Mouse (Mus musculus) hindbrain, embryonic 14.5 days (tissue): ENCODE measurements around the gene Cd300ld3. TPM values are rescaled to one million over a fixed set of nuclear protein-coding genes. Genes with fewer than 3 reads are reported as not detected.

ENCODE experiments used
- ATAC-seq: fragments of 200-750 bp; cut with Nextera tagmentation; 2 replicates; pipeline ENCODE4 v1.8.0; 2017; ENCODE audit warnings: moderate number of reproducible peaks, mild to moderate bottlenecking, moderate TSS enrichment, moderate library complexity; ENCODE audit not compliant: low FRiP score
- DNase-seq: peaks from one replicate; pipeline ENCODE4 v3.0.0-alpha.2; 2015; ENCODE audit warnings: low spot score
- H3K27ac ChIP-seq: fragments of 300-500 bp; sonication (generic); 2 replicates; pipeline ENCODE4 v1.5.1; 2014; ENCODE audit warnings: mild to moderate bottlenecking, moderate library complexity
- H3K27me3 ChIP-seq: fragments of 300-500 bp; sonication (generic); 2 replicates; pipeline ENCODE4 v1.6.1; 2014; ENCODE audit warnings: mild to moderate bottlenecking, low read length, mixed read lengths; ENCODE audit not compliant: control insufficient read depth, insufficient read depth
- H3K36me3 ChIP-seq: fragments of 300-500 bp; sonication (generic); replicated peaks from 2 replicates; pipeline ENCODE4 v1.6.1; 2014; ENCODE audit not compliant: control insufficient read depth, insufficient read depth
- H3K4me1 ChIP-seq: fragments of 300-500 bp; sonication (generic); replicated peaks from 2 replicates; pipeline ENCODE4 v1.6.1; 2014; ENCODE audit warnings: antibody characterized with exemption, low read length, mixed read lengths; ENCODE audit not compliant: control insufficient read depth, insufficient read depth
- H3K4me2 ChIP-seq: fragments of 300-500 bp; sonication (generic); replicated peaks from 2 replicates; pipeline ENCODE4 v1.6.1; 2014; ENCODE audit warnings: mild to moderate bottlenecking, moderate library complexity
- H3K4me3 ChIP-seq: fragments of 300-500 bp; sonication (generic); replicated peaks from 2 replicates; pipeline ENCODE4 v1.5.1; 2014; ENCODE audit warnings: mild to moderate bottlenecking, low read length
- H3K9ac ChIP-seq: fragments of 300-500 bp; sonication (generic); 2 replicates; pipeline ENCODE4 v1.6.1; 2014
- H3K9me3 ChIP-seq: fragments of 300-500 bp; sonication (generic); 2 replicates; pipeline ENCODE4 v1.6.1; 2016; ENCODE audit warnings: low read length; ENCODE audit not compliant: control insufficient read depth
- WGBS: fragments of 180-500 bp; shearing (Covaris S2); extraction: QIAGEN DNeasy Blood & Tissue Kit; methylation state at CpG from one replicate; pipeline ENCODE4 v1.1.7; 2014; 5-methylcytosine and 5-hydroxymethylcytosine counted together
- polyA plus RNA-seq: library from polyadenylated mRNA; unstranded; fragments of >200 nt; fragmentation: Nextera tagmentation; extraction: Ambion mirVana; gene quantifications from 2 replicates; pipeline ENCODE4 v1.2.1, GENCODE M21; 2014

Cd300ld3 gene
- polyA plus RNA-seq = not detected in 2 replicates

DNA sequence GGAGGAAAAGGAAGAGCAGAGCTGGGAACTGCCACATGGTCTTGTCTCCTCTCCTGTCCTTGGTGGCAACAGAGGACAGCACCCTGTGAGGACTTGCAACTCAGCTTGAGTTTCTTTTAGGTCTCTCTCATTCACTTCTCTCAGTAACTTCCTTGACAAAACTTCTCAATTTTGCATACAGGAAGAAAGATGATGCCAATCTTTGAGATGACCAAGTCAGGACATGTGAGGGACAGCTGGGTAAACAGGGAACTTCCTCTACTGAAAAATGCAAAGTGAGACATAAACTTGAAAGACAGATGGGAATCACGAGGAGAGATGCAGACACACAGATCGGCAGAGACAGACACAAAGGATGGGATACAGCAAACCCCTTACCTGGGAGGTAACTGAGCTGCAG lies at the start of gene Cd300ld3:
Gene Cd300ld3 (minus strand): TSS at position 151 of the 400 bp plus-strand sequence.
- no peak within 1 kb of the TSS for H3K4me2 ChIP-seq
- ATAC-seq (no peak), DNase-seq (no peak)
- 87% methylated on average over 2 of the region's 2 CpGs for WGBS
- no peaks in the 10 kb centered on the region for H3K4me1 ChIP-seq
- H3K27ac ChIP-seq = no peak within 1 kb of the TSS
- no peaks in the 10 kb centered on the region for H3K27me3 ChIP-seq
- no peaks in the 10 kb centered on the region for H3K36me3 ChIP-seq
- no peak within 1 kb of the TSS for H3K4me3 ChIP-seq
- no peaks in the 10 kb centered on the region for H3K9me3 ChIP-seq
- no peak within 1 kb of the TSS for H3K9ac ChIP-seq

DNA sequence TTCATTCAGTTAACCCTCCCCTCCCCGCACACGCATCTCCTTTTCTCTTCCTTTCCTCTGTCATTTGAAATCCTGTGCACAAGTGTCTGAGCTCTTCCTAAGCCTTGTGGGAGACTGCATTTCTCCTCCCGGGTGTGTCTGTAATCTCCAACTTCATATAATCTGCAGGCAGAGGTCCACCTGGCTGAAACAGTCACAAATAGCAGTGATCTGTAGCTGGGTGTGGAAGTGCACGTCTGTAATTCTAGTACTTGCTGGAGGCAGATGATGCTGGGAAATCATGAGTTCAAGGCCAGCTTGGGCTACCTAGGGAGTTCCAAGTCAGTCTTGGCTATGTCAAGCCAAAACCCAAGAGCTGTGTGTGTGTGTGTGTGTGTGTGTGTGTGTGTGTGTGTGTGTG lies 43.9 kb upstream of the Cd300ld3 start:
- Histone ChIP-seq H3K36me3 (no peaks in the 10 kb centered on the region), H3K9me3 (0 out of 2 replicates have a peak, but pooled peaks cover 4% of the 10 kb centered on the region), H3K27me3 (peaks cover 26% of the 10 kb centered on the region), H3K4me2 (peak overlapping the region; percentile 48), H3K27ac (no peak overlapping the region), H3K4me3 (no peak overlapping the region), H3K9ac (no peak overlapping the region), H3K4me1 (0 out of 2 replicates have a peak, but pooled peaks cover 5% of the 10 kb centered on the region)
- ATAC-seq (no peak), DNase-seq (no peak)
- 22% methylated on average over 4 of the region's 4 CpGs for WGBS

DNA sequence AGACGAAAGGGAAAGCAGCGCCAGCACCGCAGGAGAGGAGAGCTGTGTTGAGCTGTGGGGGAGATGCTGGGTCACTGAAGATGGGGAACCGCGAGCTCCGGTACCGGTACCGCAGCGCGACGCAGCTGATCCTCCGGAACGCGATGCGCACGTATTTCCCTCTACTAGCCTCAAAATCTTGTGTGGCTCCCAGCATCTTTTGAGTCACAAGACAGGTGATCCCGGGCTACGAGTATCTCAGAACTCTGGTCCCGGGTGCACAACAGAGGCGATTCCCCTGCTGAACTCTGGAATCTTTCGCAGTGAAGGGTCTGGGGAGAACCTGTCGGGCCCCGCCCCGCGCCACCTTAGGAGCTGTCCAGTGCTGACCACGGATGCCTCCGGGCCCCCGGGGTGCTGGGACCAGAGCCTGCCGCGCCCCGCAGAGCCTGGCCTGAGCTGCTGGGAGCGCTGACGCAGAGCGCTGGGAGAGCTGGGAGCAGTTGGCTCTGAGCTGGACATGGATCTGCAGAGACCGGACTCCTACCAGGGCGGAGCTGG lies 43.2 kb upstream of the Cd300ld3 start, which contains the start of gene Rab37:
Gene Rab37 (plus strand): TSS at position 70 of the 540 bp plus-strand sequence.
- Histone ChIP-seq H3K27ac (no peak within 1 kb of the TSS), H3K36me3 (no peaks in the 10 kb centered on the region), H3K27me3 (peaks cover 26% of the 10 kb centered on the region), H3K9ac (no peak within 1 kb of the TSS), H3K4me2 (peak within 1 kb of the TSS; percentile 48), H3K4me3 (peak within 1 kb of the TSS; percentile 24), H3K9me3 (0 out of 2 replicates have a peak, but pooled peaks cover 4% of the 10 kb centered on the region), H3K4me1 (0 out of 2 replicates have a peak, but pooled peaks cover 5% of the 10 kb centered on the region)
- WGBS = 1% methylated on average over 36 of the region's 36 CpGs
- DNase-seq = no peak
- ATAC-seq = no peak

DNA sequence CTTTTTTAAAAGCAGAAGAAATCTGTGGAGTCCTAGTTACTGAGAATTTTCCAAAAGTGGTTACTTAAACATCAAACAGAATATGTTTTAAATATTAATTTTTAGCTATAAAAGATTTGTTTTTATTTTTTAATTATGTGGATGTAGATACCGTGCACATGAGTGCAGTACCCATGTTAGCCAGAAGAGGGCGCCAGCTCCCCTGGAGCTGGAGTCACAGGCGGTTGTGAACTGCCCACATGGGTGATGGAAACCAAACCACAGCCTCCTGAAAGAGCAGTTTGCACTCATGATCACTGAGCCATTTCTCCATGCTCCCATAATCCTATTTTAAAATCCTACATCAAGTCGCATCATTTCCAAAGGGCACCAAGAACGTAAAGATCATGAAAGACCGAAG lies 41.6 kb upstream of the Cd300ld3 start:
- no peak overlapping the region for H3K4me3 ChIP-seq
- no peak for DNase-seq
- H3K4me1 ChIP-seq = 0 out of 2 replicates have a peak, but pooled peaks cover 5% of the 10 kb centered on the region
- H3K4me2 ChIP-seq = no peak overlapping the region
- H3K27me3 ChIP-seq = peaks cover 26% of the 10 kb centered on the region
- no peak overlapping the region for H3K27ac ChIP-seq
- H3K9ac ChIP-seq = no peak overlapping the region
- H3K36me3 ChIP-seq = no peaks in the 10 kb centered on the region
- H3K9me3 ChIP-seq = 0 out of 2 replicates have a peak, but pooled peaks cover 4% of the 10 kb centered on the region
- no peak for ATAC-seq
- WGBS = 66% methylated on average over 6 of the region's 6 CpGs

DNA sequence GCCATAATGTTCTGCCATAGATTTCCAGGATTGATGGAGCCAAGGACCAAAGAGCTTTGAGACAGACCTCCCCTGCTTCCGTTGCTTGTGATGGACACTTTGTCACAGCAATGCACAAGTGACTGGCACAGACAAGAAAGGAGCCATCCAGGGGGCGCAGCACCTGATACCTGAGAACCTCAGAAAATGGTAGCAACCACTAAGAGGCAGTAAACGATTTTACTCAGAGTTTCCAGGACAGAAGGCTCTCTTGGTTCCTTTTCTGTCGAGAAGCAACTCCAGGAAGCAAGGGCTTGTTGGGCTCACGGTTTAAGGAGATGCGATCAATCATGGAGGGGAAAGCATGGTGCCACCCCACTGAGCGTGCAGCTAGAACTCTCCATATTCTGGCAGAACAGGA lies 38.0 kb upstream of the Cd300ld3 start:
- Histone ChIP-seq H3K27ac (no peak overlapping the region), H3K36me3 (no peaks in the 10 kb centered on the region)
- DNase-seq = no peak

DNA sequence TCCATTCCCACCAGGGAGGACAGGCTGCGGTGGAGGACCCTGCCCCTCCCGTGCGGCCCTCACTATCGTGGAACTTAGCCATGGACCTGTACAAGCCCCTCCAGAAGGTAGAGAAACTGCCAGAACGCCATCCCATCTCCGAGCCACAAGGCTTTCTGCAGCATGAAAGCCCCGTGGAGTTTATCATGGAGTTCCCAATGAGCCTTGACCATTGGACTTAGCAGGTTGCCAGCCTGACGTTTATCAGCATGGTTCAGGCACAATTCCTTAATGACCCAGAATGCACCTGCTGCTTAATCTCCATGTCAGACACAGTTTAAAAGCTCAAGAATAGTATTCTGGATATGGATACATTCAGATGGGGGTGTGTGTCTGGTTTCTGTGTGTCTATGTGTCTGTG lies 36.9 kb upstream of the Cd300ld3 start:
- ATAC-seq = no peak
- H3K27me3 ChIP-seq = peaks cover 5% of the 10 kb centered on the region

More for the DNA sequence above, 38.0 kb upstream of the Cd300ld3 start:
- no peak overlapping the region for H3K4me3 ChIP-seq
- peaks cover 15% of the 10 kb centered on the region for H3K27me3 ChIP-seq
- WGBS = 68% methylated on average over 7 of the region's 7 CpGs
- no peaks in the 10 kb centered on the region for H3K9me3 ChIP-seq
- H3K9ac ChIP-seq = no peak overlapping the region
- no peak for ATAC-seq
- no peak overlapping the region for H3K4me2 ChIP-seq
- H3K4me1 ChIP-seq = peaks cover 4% of the 10 kb centered on the region; the same call in 1 of the 2 replicates

DNA sequence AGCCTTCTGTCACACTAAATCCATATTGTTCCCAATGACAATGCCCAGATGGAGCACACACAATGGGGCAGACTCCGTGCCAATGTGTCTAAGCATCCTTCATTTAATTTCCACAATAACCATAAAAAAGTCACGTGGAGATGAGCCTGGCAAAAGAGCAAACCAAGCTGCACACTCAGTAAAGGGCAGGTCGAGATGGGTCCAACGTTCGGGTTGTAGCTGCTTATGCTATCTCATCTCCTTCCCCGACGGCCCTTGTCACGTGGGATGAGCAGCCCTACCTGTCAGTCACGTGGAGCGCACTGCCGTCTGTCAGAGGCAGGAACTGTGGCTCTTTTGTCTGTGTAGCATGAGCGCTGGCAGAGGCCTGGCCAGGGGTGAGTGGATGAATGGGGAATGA lies 36.4 kb upstream of the Cd300ld3 start:
- Histone ChIP-seq H3K27ac (no peak overlapping the region), H3K4me2 (no peak overlapping the region), H3K4me3 (no peak overlapping the region), H3K9me3 (no peaks in the 10 kb centered on the region), H3K4me1 (peaks cover 3% of the 10 kb centered on the region; the same call in 1 of the 2 replicates), H3K27me3 (peaks cover 5% of the 10 kb centered on the region), H3K36me3 (no peaks in the 10 kb centered on the region), H3K9ac (no peak overlapping the region)
- DNase-seq (no peak), ATAC-seq (no peak)
- WGBS = 21% methylated on average over 12 of the region's 12 CpGs

More for the DNA sequence above, 36.9 kb upstream of the Cd300ld3 start:
- no peak overlapping the region for H3K4me3 ChIP-seq
- WGBS = 34% methylated on average over 8 of the region's 8 CpGs
- H3K36me3 ChIP-seq = no peaks in the 10 kb centered on the region
- no peak overlapping the region for H3K9ac ChIP-seq
- no peak for DNase-seq
- no peak overlapping the region for H3K4me2 ChIP-seq
- peaks cover 3% of the 10 kb centered on the region; the same call in 1 of the 2 replicates for H3K4me1 ChIP-seq
- no peaks in the 10 kb centered on the region for H3K9me3 ChIP-seq
- no peak overlapping the region for H3K27ac ChIP-seq

DNA sequence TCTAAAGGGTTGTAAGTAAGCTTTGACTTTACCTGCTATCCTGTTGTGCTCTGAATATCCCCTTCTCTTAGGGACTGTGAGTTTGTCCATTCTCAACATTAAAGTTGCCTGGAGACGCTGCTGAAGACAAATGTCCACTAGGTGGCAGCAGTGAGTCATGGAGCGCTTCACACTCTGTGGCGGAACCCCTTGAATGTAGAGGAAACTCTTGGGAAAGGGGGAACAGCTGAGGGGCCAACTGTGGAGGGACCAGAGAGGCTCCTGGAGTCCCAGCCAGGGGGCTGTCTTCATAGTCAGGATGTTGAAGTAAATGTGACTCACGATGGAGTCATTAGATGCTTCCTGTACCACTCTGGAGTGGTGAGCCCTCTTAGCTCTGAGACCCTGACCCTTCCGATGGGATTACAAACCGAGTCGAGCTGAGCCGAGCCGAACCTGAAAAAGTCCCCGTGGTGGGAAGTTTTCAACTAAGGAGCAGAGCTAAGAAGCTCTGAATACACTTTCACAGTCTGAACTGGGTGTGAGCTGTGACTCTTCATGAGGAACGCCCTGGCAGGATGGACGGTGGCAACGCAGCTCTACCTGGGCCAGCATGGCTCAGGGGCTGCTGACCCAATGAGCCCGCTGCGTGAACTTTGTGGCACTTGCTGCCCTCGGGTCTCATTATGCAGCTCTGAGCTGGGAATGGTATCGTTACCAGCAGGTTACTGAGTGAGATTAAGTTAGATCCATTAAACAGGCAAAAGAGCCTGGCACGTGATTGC lies 35.3 kb upstream of the Cd300ld3 start:
- H3K27me3 ChIP-seq = peaks cover 5% of the 10 kb centered on the region
- 36% methylated on average over 18 of the region's 18 CpGs for WGBS
- DNase-seq (peak; percentile 91), ATAC-seq (peak; percentile 59; the same call in 1 of the 2 replicates)
- peaks cover 3% of the 10 kb centered on the region; the same call in 1 of the 2 replicates for H3K4me1 ChIP-seq
- no peaks in the 10 kb centered on the region for H3K36me3 ChIP-seq
- no peaks in the 10 kb centered on the region for H3K9me3 ChIP-seq
- no peak overlapping the region for H3K4me2 ChIP-seq
- H3K4me3 ChIP-seq = no peak overlapping the region
- H3K27ac ChIP-seq = no peak overlapping the region
- H3K9ac ChIP-seq = no peak overlapping the region

DNA sequence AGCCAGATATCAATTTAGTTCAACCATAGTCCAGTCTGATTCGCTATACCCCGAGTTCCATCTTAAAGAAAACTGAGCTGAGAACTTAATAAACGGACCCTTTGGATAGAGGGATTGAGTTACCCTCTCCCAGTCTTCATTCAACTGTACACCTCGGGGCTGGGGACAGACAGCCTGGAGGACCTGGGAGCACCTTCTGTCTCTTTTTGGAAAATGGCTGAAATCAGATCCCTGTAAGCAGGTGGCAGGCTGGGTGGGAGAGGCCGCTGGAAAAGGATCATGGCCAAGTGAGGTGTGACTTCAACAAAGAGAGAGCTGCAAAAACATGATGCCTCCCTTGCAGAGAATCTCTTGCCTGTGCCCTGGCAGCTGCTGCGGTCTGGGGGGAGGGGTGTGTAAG lies 34.0 kb upstream of the Cd300ld3 start:
- Histone ChIP-seq H3K4me3 (no peak overlapping the region), H3K4me2 (no peak overlapping the region), H3K27ac (no peak overlapping the region), H3K9ac (no peak overlapping the region), H3K27me3 (peaks cover 5% of the 10 kb centered on the region), H3K36me3 (no peaks in the 10 kb centered on the region), H3K4me1 (peaks cover 3% of the 10 kb centered on the region; the same call in 1 of the 2 replicates), H3K9me3 (no peaks in the 10 kb centered on the region)
- 73% methylated on average over 6 of the region's 6 CpGs for WGBS
- no peak for ATAC-seq
- no peak for DNase-seq
